Mouse (Mus musculus) C2C12 (cell line): ENCODE results near the gene Lin37.

ENCODE experiments used
- CTCF ChIP-seq: IDR thresholded peaks from one replicate; pipeline ENCODE4 v1.5.1; 2011; ENCODE audit not compliant: control insufficient read depth, insufficient read depth, insufficient read length
- MAX ChIP-seq: IDR thresholded peaks from one replicate; pipeline ENCODE4 v1.6.1; 2011; ENCODE audit warnings: mild to moderate bottlenecking, control low read depth

- TF ChIP-seq CTCF (no peak), MAX (no peak)
Measured at GRCm38 (mm10) chr7:30591605-30591951, 31.9 kb upstream of the Lin37 start.
